Mouse (Mus musculus) G1E (cell line): ENCODE measurements around the gene Bco1.

Source experiments
- CTCF ChIP-seq: IDR thresholded peaks from 2 replicates; pipeline ENCODE4 v1.5.1; 2012; ENCODE audit warnings: low read depth, low read length, inconsistent platforms, mixed read lengths
- GATA1 ChIP-seq: IDR thresholded peaks from 2 replicates; pipeline ENCODE4 v1.6.1; 2012; ENCODE audit warnings: borderline replicate concordance, low read length, inconsistent platforms, mixed read lengths
- POLR2AphosphoS5 ChIP-seq: IDR thresholded peaks from 2 replicates; pipeline ENCODE4 v1.6.1; 2012; ENCODE audit warnings: low read depth, low read length, inconsistent platforms; ENCODE audit not compliant: insufficient replicate concordance
- TAL1 ChIP-seq: conservative IDR thresholded peaks from 2 replicates; pipeline ENCODE4 v1.6.1; 2012; ENCODE audit warnings: low read depth, low read length, inconsistent platforms, mixed read lengths

DNA sequence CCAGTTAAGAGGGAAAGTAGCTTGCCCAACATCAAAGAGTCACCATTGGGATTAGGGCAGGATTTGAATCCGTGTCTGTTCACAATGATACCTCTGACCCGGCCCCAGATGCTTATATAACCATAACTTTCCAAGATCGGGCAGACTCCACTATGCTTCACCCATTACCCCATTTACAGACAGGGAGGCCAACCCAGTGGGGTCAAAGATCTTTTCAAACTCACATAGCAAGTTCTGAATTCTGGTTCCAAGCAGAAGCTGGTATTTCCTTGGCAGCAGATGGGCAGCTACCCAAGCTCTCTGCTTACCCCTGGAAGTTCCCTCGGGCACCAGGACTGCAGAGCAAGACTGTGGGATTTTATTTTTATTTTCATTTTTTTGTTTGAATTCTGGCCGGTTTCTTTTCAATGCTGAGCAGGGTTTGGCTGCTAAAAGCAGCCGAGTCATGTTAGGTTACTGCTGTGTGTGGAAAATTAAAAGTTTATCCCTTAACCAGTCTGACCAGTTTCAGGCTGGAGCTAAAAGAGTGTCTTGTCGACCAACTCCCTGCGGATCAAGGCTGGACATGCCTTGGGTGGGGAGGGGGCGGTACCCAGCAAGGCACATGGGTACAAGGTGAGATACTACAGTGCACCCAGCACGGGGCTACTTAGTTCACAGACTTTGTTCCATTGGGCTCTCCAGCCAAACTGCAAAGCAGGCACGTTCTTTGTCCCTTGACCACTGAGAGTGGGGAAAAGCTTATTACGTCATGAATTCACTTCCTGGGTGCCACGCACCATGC is 28.4 kb downstream of the Bco1 start:
- TF ChIP-seq GATA1 (no peak), CTCF (no peak), TAL1 (no peak), POLR2AphosphoS5 (no peak)
